Mouse (Mus musculus) kidney, adult 2 months (tissue): Measurements from ENCODE around the gene Pth2r.

Experiments used
- CTCF ChIP-seq: fragments of 200-500 bp; conservative IDR thresholded peaks from 2 replicates; pipeline ENCODE4 v1.5.1; 2011; ENCODE audit warnings: low read depth, mild to moderate bottlenecking, control low read depth, low read length, moderate library complexity, mixed read lengths; ENCODE audit not compliant: insufficient read depth, insufficient read length
- POLR2A ChIP-seq: fragments of 200-500 bp; IDR thresholded peaks from one replicate; pipeline ENCODE4 v1.6.1; 2011; ENCODE audit warnings: low read depth, low read length, control low read depth

- no peak for TF ChIP-seq POLR2A
- no peak for TF ChIP-seq CTCF
These were observed 29.5 kb downstream of the Pth2r start for GRCm38 (mm10) chr1:65311214-65311933.
